Mouse (Mus musculus): ENCODE measurements around the gene Them7. TPM values are rescaled to one million over a fixed set of nuclear protein-coding genes. Genes with fewer than 3 reads are reported as not detected.
A peak's percentile ranks its signal among the peaks of the same experiment; 100 is the strongest.

The Them7 gene
- polyA plus RNA-seq, 1 experiment from 2014 or later, result 0.06 TPM

- no peak for TF ChIP-seq CTCF (IDR thresholded peaks at IDR 0.05; ENCODE audit: low read depth)
- no peak for TF ChIP-seq EP300 (optimal IDR thresholded peaks at IDR 0.05)
- Histone ChIP-seq H3K4me2 (replicated peaks; ENCODE audit: low read depth) (no peak overlapping the region), H3K36me3 (ENCODE audit: control insufficient read depth, insufficient read depth, low read length) (no peaks in the 10 kb centered on the region), H3K4me1 (replicated peaks; ENCODE audit: control insufficient read depth, insufficient read depth) (no peaks in the 10 kb centered on the region), H3K27ac (replicated peaks) (no peak overlapping the region), H3K9me3 (ENCODE audit: control insufficient read depth, low read length) (no peaks in the 10 kb centered on the region), H3K4me3 (ENCODE audit: low read depth, low read length) (no peak overlapping the region), H3K27me3 (ENCODE audit: control insufficient read depth, insufficient read depth, low read length) (no peaks in the 10 kb centered on the region), H3K9ac (ENCODE audit: low read length) (no peak overlapping the region)
- 70% methylated on average over 5 of the region's 5 CpGs for WGBS
- ATAC-seq (ENCODE audit: low FRiP score, low TSS enrichment) (no peak), DNase-seq (ENCODE audit: low spot score) (no peak)
These were observed 37.5 kb upstream of the Them7 start for GRCm38 (mm10) chr2:105186591-105186990.

GRCm38 (mm10) chr2:105188182-105188581, 35.9 kb upstream of the Them7 start:
- no peak overlapping the region for H3K4me3 ChIP-seq (ENCODE audit: low read depth, low read length)
- no peak for ATAC-seq (ENCODE audit: low FRiP score, low TSS enrichment)
- H3K4me2 ChIP-seq (replicated peaks; ENCODE audit: low read depth), result no peak overlapping the region
- H3K36me3 ChIP-seq (ENCODE audit: control insufficient read depth, insufficient read depth, low read length), result no peaks in the 10 kb centered on the region
- no peaks in the 10 kb centered on the region for H3K9me3 ChIP-seq (ENCODE audit: control insufficient read depth, low read length)
- WGBS, result 75% methylated on average over 10 of the region's 10 CpGs
- DNase-seq (ENCODE audit: low spot score), result no peak
- no peaks in the 10 kb centered on the region for H3K27me3 ChIP-seq (ENCODE audit: control insufficient read depth, insufficient read depth, low read length)
- H3K9ac ChIP-seq (ENCODE audit: low read length), result no peak overlapping the region
- no peak overlapping the region for H3K27ac ChIP-seq (replicated peaks)
- TF ChIP-seq CTCF (IDR thresholded peaks at IDR 0.05; ENCODE audit: low read depth) (peak; percentile 78), EP300 (optimal IDR thresholded peaks at IDR 0.05) (no peak)
- no peaks in the 10 kb centered on the region for H3K4me1 ChIP-seq (replicated peaks; ENCODE audit: control insufficient read depth, insufficient read depth)

GRCm38 (mm10) chr2:105189352-105189751, 34.8 kb upstream of the Them7 start:
- Histone ChIP-seq H3K36me3 (ENCODE audit: control insufficient read depth, insufficient read depth, low read length) (no peaks in the 10 kb centered on the region), H3K4me2 (replicated peaks; ENCODE audit: low read depth) (no peak overlapping the region), H3K27ac (replicated peaks) (no peak overlapping the region), H3K9me3 (ENCODE audit: control insufficient read depth, low read length) (no peaks in the 10 kb centered on the region), H3K4me1 (replicated peaks; ENCODE audit: control insufficient read depth, insufficient read depth) (no peaks in the 10 kb centered on the region), H3K4me3 (ENCODE audit: low read depth, low read length) (no peak overlapping the region), H3K27me3 (ENCODE audit: control insufficient read depth, insufficient read depth, low read length) (no peaks in the 10 kb centered on the region), H3K9ac (ENCODE audit: low read length) (no peak overlapping the region)
- DNase-seq (ENCODE audit: low spot score) (no peak), ATAC-seq (ENCODE audit: low FRiP score, low TSS enrichment) (no peak)
- 20% methylated on average over 5 of the region's 5 CpGs for WGBS
- TF ChIP-seq EP300 (optimal IDR thresholded peaks at IDR 0.05) (no peak), CTCF (IDR thresholded peaks at IDR 0.05; ENCODE audit: low read depth) (peak; percentile 66)

- H3K9me3 ChIP-seq (ENCODE audit: control insufficient read depth, low read length), result no peaks in the 10 kb centered on the region
- H3K4me3 ChIP-seq (ENCODE audit: low read depth, low read length), result no peak overlapping the region
- TF ChIP-seq CTCF (IDR thresholded peaks at IDR 0.05; ENCODE audit: low read depth) (no peak), EP300 (optimal IDR thresholded peaks at IDR 0.05) (no peak)
- 35% methylated on average over 8 of the region's 8 CpGs for WGBS
- H3K36me3 ChIP-seq (ENCODE audit: control insufficient read depth, insufficient read depth, low read length), result no peaks in the 10 kb centered on the region
- H3K4me1 ChIP-seq (replicated peaks; ENCODE audit: control insufficient read depth, insufficient read depth), result no peaks in the 10 kb centered on the region
- no peak overlapping the region for H3K4me2 ChIP-seq (replicated peaks; ENCODE audit: low read depth)
- no peak overlapping the region for H3K9ac ChIP-seq (ENCODE audit: low read length)
- H3K27me3 ChIP-seq (ENCODE audit: control insufficient read depth, insufficient read depth, low read length), result no peaks in the 10 kb centered on the region
- no peak overlapping the region for H3K27ac ChIP-seq (replicated peaks)
- no peak for ATAC-seq (ENCODE audit: low FRiP score, low TSS enrichment)
- DNase-seq (ENCODE audit: low spot score), result no peak
These were observed 24.0 kb upstream of the Them7 start for GRCm38 (mm10) chr2:105200152-105200551.

GRCm38 (mm10) chr2:105206563-105207174, 17.5 kb upstream of the Them7 start:
- H3K27me3 ChIP-seq (ENCODE audit: control insufficient read depth, insufficient read depth, low read length), result no peaks in the 10 kb centered on the region
- H3K4me2 ChIP-seq (replicated peaks; ENCODE audit: low read depth), result no peak overlapping the region
- ATAC-seq (ENCODE audit: low FRiP score, low TSS enrichment), result peak; percentile 53; the same call in 1 of the 2 replicates
- no peaks in the 10 kb centered on the region for H3K4me1 ChIP-seq (replicated peaks; ENCODE audit: control insufficient read depth, insufficient read depth)
- no peaks in the 10 kb centered on the region for H3K36me3 ChIP-seq (ENCODE audit: control insufficient read depth, insufficient read depth, low read length)
- WGBS, result 38% methylated on average over 9 of the region's 9 CpGs
- no peak overlapping the region for H3K9ac ChIP-seq (ENCODE audit: low read length)
- no peak for TF ChIP-seq CTCF (IDR thresholded peaks at IDR 0.05; ENCODE audit: low read depth)
- no peak for TF ChIP-seq EP300 (optimal IDR thresholded peaks at IDR 0.05)
- DNase-seq (ENCODE audit: low spot score), result no peak
- H3K27ac ChIP-seq (replicated peaks), result no peak overlapping the region
- H3K4me3 ChIP-seq (ENCODE audit: low read depth, low read length), result no peak overlapping the region
- H3K9me3 ChIP-seq (ENCODE audit: control insufficient read depth, low read length), result no peaks in the 10 kb centered on the region

- no peak for TF ChIP-seq CTCF (IDR thresholded peaks at IDR 0.05; ENCODE audit: low read depth)
- no peak for TF ChIP-seq EP300 (optimal IDR thresholded peaks at IDR 0.05)
- DNase-seq (ENCODE audit: low spot score), result no peak
- no peak for ATAC-seq (ENCODE audit: low FRiP score, low TSS enrichment)
- no peak overlapping the region for H3K4me2 ChIP-seq (replicated peaks; ENCODE audit: low read depth)
- no peak overlapping the region for H3K27ac ChIP-seq (replicated peaks)
- no peaks in the 10 kb centered on the region for H3K4me1 ChIP-seq (replicated peaks; ENCODE audit: control insufficient read depth, insufficient read depth)
- H3K9ac ChIP-seq (ENCODE audit: low read length), result no peak overlapping the region
- no peaks in the 10 kb centered on the region for H3K9me3 ChIP-seq (ENCODE audit: control insufficient read depth, low read length)
- 54% methylated on average over 7 of the region's 7 CpGs for WGBS
- H3K27me3 ChIP-seq (ENCODE audit: control insufficient read depth, insufficient read depth, low read length), result no peaks in the 10 kb centered on the region
- no peak overlapping the region for H3K4me3 ChIP-seq (ENCODE audit: low read depth, low read length)
- H3K36me3 ChIP-seq (ENCODE audit: control insufficient read depth, insufficient read depth, low read length), result no peaks in the 10 kb centered on the region
These were observed 11.3 kb upstream of the Them7 start for GRCm38 (mm10) chr2:105212839-105213238.

Data from stomach, postnatal 0 days (tissue).